Mouse (Mus musculus) Patski (cell line): ENCODE measurements around the gene Bcl7c. TPM values are rescaled to one million over a fixed set of nuclear protein-coding genes. Genes with fewer than 3 reads are reported as not detected.

Experiments used
- ATAC-seq: fragments of 100-300 bp; one replicate; pipeline ENCODE4 v1.8.0; 2021
- CTCF ChIA-PET: fragments of 350-600 bp; sonication (Branson Sonifier 250); formaldehyde crosslinking; loops from one replicate; lab custom pipeline; 2022; ENCODE audit warnings: inconsistent platforms; lab: Charles Lee
- POLR2A ChIA-PET: fragments of 350-600 bp; sonication (Branson Sonifier 250); formaldehyde crosslinking; loops from one replicate; lab custom pipeline; 2022; ENCODE audit warnings: antibody characterized with exemption, inconsistent platforms; lab: Charles Lee
- DNase-seq: peaks from one replicate; pipeline ENCODE4 v3.0.0-alpha.2; 2011; ENCODE audit warnings: low read depth, low spot score
- H3K27me3 ChIP-seq: fragments of 371-371 bp; one replicate; pipeline ENCODE4 v1.5.1; 2021
- CTCF ChIP-seq: fragments of 100-300 bp; IDR thresholded peaks from one replicate; pipeline ENCODE4 v1.5.1; 2021
- in situ Hi-C: fragments of 300-500 bp; cut with MboI; formaldehyde crosslinking; loops from 3 replicates; pipeline ENCODE4 v1.11.1; 2018; ENCODE audit warnings: low pct_unique_long_range_greater_than_20kb, mixed read lengths
- polyA plus RNA-seq: library from polyadenylated mRNA; unstranded; gene quantifications from one replicate; pipeline ENCODE4 v1.2.3, GENCODE M21; 2021

Bcl7c gene
- polyA plus RNA-seq, 1 experiment from 2014 or later: 53.6 TPM

DNA sequence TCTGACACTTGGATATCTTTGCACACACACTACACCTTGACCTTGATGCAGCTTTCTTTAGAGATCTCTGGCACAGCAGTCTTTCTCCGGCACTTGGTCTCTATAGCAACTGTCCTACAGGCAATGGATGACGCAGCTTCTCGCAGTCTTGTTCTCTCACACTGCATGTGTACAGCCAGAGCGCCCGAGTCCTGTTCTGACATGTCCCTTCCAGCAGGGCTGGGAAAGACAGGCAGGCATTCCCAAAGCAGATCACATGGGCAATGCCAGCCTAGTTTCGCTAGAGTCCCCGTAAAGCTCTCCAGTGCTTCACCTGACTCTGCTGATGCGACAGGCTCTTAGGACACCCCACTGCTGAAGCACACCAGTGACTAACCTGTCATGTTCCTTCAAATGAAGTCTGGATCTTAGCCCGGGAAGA, 33.3 kb downstream of the Bcl7c start:
- ATAC-seq: no peak
- CTCF ChIA-PET: interaction anchor here (1.0 to 5.8 kb wide), 30 partner anchors 8 to 119 kb away, joined by 3 to 100 read pairs (median 5); partner anchors contain the start of genes Bcl7c, Ctf1, Fbxl19 and Zfp629
- no peak for TF ChIP-seq CTCF

GRCm38 (mm10) chr7:127674977-127675376, 33.8 kb downstream of the Bcl7c start:
- H3K27me3 ChIP-seq: no peaks in the 10 kb centered on the region
- TF ChIP-seq CTCF: peak; percentile 94
- DNase-seq: peak; percentile 51
- no peak for ATAC-seq
- ChIA-PET POLR2A (interaction anchor here (0.9 to 1.4 kb wide), 2 partner anchors 33 to 71 kb away, joined by 3 read pairs; no protein-coding TSS in a partner anchor), CTCF (interaction anchor here (0.7 to 5.8 kb wide), 30 partner anchors 8 to 120 kb away, joined by 3 to 100 read pairs (median 5); partner anchors contain the start of genes Bcl7c, Ctf1, Fbxl19 and Zfp629)
- in situ Hi-C loops: loop anchor here (25.0 kb wide), 1 partner anchor 537 kb away; the partner anchor contains the start of gene Cox6a2

More for the DNA sequence above, 33.3 kb downstream of the Bcl7c start:
- POLR2A ChIA-PET: interaction anchor here (0.9 to 1.4 kb wide), 2 partner anchors 33 to 70 kb away, joined by 3 read pairs; no protein-coding TSS in a partner anchor
- DNase-seq: no peak
- in situ Hi-C loops: no loop called here
- H3K27me3 ChIP-seq: no peaks in the 10 kb centered on the region

GRCm38 (mm10) chr7:127672776-127673175, 36.0 kb downstream of the Bcl7c start:
- POLR2A ChIA-PET: interaction anchor here (1.3 kb wide), 1 partner anchor 41 kb away, joined by 5 read pairs; no protein-coding TSS in a partner anchor
- CTCF ChIA-PET: interaction anchor here (4.3 kb wide), 1 partner anchor 72 kb away, joined by 33 read pairs; the partner anchor contains the start of gene Fbxl19
- TF ChIP-seq CTCF: no peak
- no peak for DNase-seq
- in situ Hi-C loops: loop anchor here (25.0 kb wide), 1 partner anchor 540 kb away; the partner anchor contains the start of gene Cox6a2
- no peaks in the 10 kb centered on the region for H3K27me3 ChIP-seq
- no peak for ATAC-seq

DNA sequence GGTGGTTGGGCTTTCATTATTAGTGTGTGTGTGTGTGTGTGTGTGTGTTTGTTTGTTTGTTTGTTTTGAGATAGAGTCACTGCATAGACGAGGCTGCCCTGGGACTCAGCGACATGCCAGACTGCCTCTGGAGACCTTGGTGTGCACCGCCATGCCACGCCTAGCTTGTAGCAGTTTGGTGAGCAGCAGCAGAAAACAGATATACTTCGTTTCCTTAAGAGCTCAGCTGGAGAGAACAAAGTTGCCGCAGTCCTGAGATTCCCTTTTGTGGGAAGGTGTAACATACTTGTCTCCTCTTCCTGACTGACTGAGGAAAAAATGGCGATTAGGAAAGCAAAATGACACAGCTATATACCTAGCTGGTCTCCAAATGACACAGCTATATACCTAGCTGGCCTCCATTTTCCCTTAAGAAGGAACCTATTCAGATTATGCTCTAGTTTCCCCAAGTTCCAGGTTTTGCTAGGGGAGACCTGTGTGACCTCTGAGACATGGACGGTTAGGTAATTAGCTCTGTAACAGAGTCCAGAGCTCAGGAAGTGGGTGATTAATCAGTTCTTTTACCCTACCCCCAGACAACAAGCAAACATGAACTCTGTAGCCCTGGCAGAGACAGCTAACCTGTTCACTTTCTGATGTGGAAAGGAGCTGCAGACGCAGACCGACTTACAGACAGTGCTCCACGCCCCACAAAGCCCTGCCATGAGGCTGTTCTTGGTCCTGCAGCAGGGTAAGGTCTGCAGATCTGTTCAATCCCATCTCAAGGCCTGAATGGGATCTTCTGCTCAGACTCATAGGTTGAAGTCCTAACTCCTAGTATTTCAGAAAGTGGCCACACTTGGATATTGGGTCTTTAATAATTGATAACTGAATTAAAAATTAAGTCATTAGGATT, 36.6 kb downstream of the Bcl7c start:
- no peak for TF ChIP-seq CTCF
- ATAC-seq (no peak), DNase-seq (no peak)
- no peaks in the 10 kb centered on the region for H3K27me3 ChIP-seq
- in situ Hi-C loops: loop anchor here (25.0 kb wide), 1 partner anchor 540 kb away; the partner anchor contains the start of gene Cox6a2
- ChIA-PET CTCF (interaction anchor here (0.5 to 4.3 kb wide), 2 partner anchors 73 to 102 kb away, joined by 3 to 33 read pairs; partner anchors contain the start of gene Fbxl19), POLR2A (interaction anchor here (1.3 kb wide), 1 partner anchor 42 kb away, joined by 5 read pairs; no protein-coding TSS in a partner anchor)

DNA sequence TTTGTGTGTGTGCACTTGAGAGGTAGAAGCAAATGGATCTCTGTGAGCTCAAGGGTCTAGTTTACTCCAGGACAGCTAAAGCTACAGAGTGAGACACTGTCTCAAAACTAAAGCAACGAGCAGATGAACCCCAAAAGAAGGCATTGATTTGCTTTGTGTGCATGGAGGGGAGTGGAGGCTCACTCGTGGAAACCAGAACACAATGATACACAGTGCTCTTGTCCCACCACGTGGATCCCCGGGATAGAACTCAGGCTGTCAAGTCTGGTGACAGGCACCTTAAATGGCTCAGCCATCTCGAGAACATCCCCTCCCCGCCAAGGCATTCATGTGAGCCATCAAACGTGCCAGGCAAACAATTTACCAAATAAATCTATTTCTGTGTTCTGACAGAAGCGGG, 41.6 kb downstream of the Bcl7c start:
- DNase-seq (no peak), ATAC-seq (no peak)
- ChIA-PET POLR2A (no interaction called here), CTCF (interaction anchor here (3.6 to 4.3 kb wide), 2 partner anchors 8 to 10 kb away, joined by 17 to 23 read pairs; no protein-coding TSS in a partner anchor)
- in situ Hi-C loops: loop anchor here (25.0 kb wide), 1 partner anchor 545 kb away; the partner anchor contains the start of gene Cox6a2
- TF ChIP-seq CTCF: no peak
- H3K27me3 ChIP-seq: no peaks in the 10 kb centered on the region

DNA sequence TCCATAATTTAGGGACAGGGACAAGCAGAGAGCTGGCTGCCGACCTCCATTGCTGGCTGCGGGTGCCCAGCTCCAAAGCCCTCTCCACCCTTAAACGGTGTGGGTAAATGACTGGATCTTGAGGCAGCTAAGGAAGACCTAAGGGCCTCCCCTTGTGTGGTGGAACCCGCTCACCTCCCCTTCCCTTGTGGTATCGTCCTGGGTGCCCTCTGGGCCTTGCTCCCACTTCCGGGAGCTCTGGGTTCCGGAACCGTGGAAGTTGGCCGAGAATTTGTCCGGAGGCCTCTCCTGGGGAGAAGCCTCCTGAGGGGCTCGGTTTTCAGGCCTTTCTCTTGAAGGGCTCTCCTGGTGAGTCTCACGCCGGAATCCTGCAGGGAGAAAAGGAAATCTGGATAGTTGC, 42.1 kb downstream of the Bcl7c start:
- H3K27me3 ChIP-seq: no peaks in the 10 kb centered on the region
- in situ Hi-C loops: loop anchor here (25.0 kb wide), 1 partner anchor 546 kb away; the partner anchor contains the start of gene Cox6a2
- DNase-seq: no peak
- ChIA-PET CTCF (interaction anchor here (3.6 to 4.3 kb wide), 2 partner anchors 8 to 10 kb away, joined by 17 to 23 read pairs; no protein-coding TSS in a partner anchor), POLR2A (no interaction called here)
- no peak for TF ChIP-seq CTCF
- no peak for ATAC-seq

DNA sequence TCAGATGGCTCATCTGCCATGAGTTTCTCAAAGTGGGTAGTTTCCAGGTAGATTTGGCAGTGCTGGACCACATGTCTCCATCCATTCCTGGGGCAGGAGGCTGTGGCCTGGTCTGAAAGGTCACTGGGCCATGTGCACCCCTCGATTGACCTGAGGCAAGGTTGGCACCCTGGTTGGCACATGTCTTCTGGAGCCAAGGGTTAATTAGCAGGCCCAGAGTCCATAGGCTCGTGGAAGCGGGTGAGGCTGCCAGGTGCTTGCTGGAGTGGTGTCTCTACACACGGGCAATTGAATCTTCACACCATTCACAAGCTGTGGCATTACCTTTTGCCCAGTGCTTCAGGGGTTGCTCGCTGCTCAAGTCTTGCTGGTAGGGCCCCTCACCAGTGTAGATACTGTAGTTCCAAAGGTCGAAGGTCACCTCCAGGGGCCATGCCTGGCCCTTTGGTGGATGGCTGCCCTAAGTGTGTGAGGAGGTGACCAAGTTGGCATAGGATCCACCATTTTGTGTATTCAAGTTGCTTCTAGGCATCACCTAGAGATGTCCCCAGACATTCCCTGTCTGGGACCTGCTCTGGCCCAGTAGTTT, 42.6 kb downstream of the Bcl7c start:
- POLR2A ChIA-PET: no interaction called here
- in situ Hi-C loops: loop anchor here (25.0 kb wide), 1 partner anchor 546 kb away; the partner anchor contains the start of gene Cox6a2
- ATAC-seq (no peak), DNase-seq (no peak)
- CTCF ChIA-PET: interaction anchor here (3.6 to 4.3 kb wide), 2 partner anchors 9 kb away, joined by 17 to 23 read pairs; no protein-coding TSS in a partner anchor
- H3K27me3 ChIP-seq: no peaks in the 10 kb centered on the region
- TF ChIP-seq CTCF: no peak

- no peak for TF ChIP-seq CTCF
- ATAC-seq (no peak), DNase-seq (no peak)
- ChIA-PET POLR2A (no interaction called here), CTCF (interaction anchor here (1.6 kb wide), 1 partner anchor 12 kb away, joined by 6 read pairs; no protein-coding TSS in a partner anchor)
- no peaks in the 10 kb centered on the region for H3K27me3 ChIP-seq
- in situ Hi-C loops: loop anchor here (5.0 to 25.0 kb wide), 2 partner anchors 79 to 549 kb away; partner anchors contain the start of genes Cox6a2 and Fbxl19
Measured at GRCm38 (mm10) chr7:127662926-127663325, 45.8 kb downstream of the Bcl7c start.

GRCm38 (mm10) chr7:127661833-127662232, 46.9 kb downstream of the Bcl7c start:
- no peak for TF ChIP-seq CTCF
- ChIA-PET CTCF (interaction anchor here (1.6 kb wide), 1 partner anchor 13 kb away, joined by 6 read pairs; no protein-coding TSS in a partner anchor), POLR2A (interaction anchor here (0.7 kb wide), 1 partner anchor 48 kb away, joined by 3 read pairs; no protein-coding TSS in a partner anchor)
- in situ Hi-C loops: loop anchor here (5.0 to 25.0 kb wide), 2 partner anchors 80 to 550 kb away; partner anchors contain the start of genes Cox6a2 and Fbxl19
- H3K27me3 ChIP-seq: no peaks in the 10 kb centered on the region
- DNase-seq (no peak), ATAC-seq (no peak)
